Mouse (Mus musculus) forebrain, embryonic 16.5 days (tissue): Measurements from ENCODE around the gene Nxpe3. TPM values are rescaled to one million over a fixed set of nuclear protein-coding genes. Genes with fewer than 3 reads are reported as not detected.
"Not testable (repeated sequence)": the region's sequence is repeated elsewhere in the genome, so short reads cannot be mapped to it uniquely, and the experiment has no call there.

Experiments
- ATAC-seq: fragments of 200-750 bp; cut with Nextera tagmentation; 2 replicates; pipeline ENCODE4 v1.8.0; 2017; ENCODE audit warnings: mild to moderate bottlenecking, moderate library complexity
- H3K27ac ChIP-seq: fragments of 300-500 bp; sonication (generic); 2 replicates; pipeline ENCODE4 v1.5.1; 2014; ENCODE audit warnings: low read length, control low read depth
- H3K27me3 ChIP-seq: fragments of 300-500 bp; sonication (generic); replicated peaks from 2 replicates; pipeline ENCODE4 v1.6.1; 2014; ENCODE audit warnings: low read length; ENCODE audit not compliant: control insufficient read depth, insufficient read depth
- H3K36me3 ChIP-seq: fragments of 300-500 bp; sonication (generic); 2 replicates; pipeline ENCODE4 v1.6.1; 2014; ENCODE audit not compliant: control insufficient read depth, insufficient read depth
- H3K4me1 ChIP-seq: fragments of 300-500 bp; sonication (generic); replicated peaks from 2 replicates; pipeline ENCODE4 v1.6.1; 2014; ENCODE audit warnings: low read length; ENCODE audit not compliant: control insufficient read depth, insufficient read depth
- H3K4me2 ChIP-seq: fragments of 300-500 bp; sonication (generic); 2 replicates; pipeline ENCODE4 v1.6.1; 2014; ENCODE audit warnings: mild to moderate bottlenecking, low read length, control low read depth
- H3K4me3 ChIP-seq: fragments of 300-500 bp; sonication (generic); replicated peaks from 2 replicates; pipeline ENCODE4 v1.5.1; 2014; ENCODE audit warnings: mild to moderate bottlenecking, low read length, control low read depth
- H3K9ac ChIP-seq: fragments of 300-500 bp; sonication (generic); replicated peaks from 2 replicates; pipeline ENCODE4 v1.6.1; 2014; ENCODE audit warnings: low read depth, low read length, control low read depth
- H3K9me3 ChIP-seq: fragments of 300-500 bp; sonication (generic); 2 replicates; pipeline ENCODE4 v1.6.1; 2016; ENCODE audit warnings: low read length; ENCODE audit not compliant: control insufficient read depth
- WGBS: fragments of 180-500 bp; shearing (Covaris S2); extraction: QIAGEN DNeasy Blood & Tissue Kit; methylation state at CpG from one replicate; pipeline ENCODE4 v1.1.7; 2014; 5-methylcytosine and 5-hydroxymethylcytosine counted together
- polyA plus RNA-seq: library from polyadenylated mRNA; unstranded; fragments of >200 nt; fragmentation: Nextera tagmentation; extraction: Ambion mirVana; gene quantifications from 2 replicates; pipeline ENCODE4 v1.2.1, GENCODE M21; 2015

Nxpe3 gene
- polyA plus RNA-seq, 1 experiment from 2014 or later, result 2.1 TPM

DNA sequence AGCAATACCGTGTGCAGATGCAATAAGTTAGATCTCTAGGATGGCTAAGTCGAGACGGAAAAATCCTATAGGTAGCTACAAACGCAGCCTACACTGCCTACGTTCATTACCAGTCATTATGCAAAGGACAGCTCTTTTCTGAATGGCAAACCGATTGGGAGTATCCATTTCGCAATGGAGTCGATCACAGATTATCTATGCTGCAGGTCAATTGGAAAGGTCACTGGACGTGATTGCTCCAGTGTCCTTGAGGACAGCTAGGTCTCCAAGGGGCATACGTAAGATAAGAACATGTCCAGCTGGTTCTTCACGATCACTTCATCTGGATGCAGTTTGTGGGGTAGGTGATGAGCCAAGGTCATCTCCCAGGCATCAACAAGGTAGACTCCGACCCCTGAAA is 51.2 kb downstream of the Nxpe3 start:
- H3K9me3 ChIP-seq, result no peaks in the 10 kb centered on the region
- H3K27me3 ChIP-seq, result no peaks in the 10 kb centered on the region
- peaks cover 8% of the 10 kb centered on the region for H3K36me3 ChIP-seq
- no peak overlapping the region for H3K4me2 ChIP-seq
- WGBS, result 95% methylated on average over 12 of the region's 12 CpGs
- no peak for ATAC-seq
- no peak overlapping the region for H3K4me3 ChIP-seq
- no peaks in the 10 kb centered on the region for H3K4me1 ChIP-seq
- no peak overlapping the region for H3K9ac ChIP-seq
- no peak overlapping the region for H3K27ac ChIP-seq

GRCm38 (mm10) chr16:55843134-55843533 is 52.0 kb downstream of the Nxpe3 start:
- H3K9me3 ChIP-seq, result no peaks in the 10 kb centered on the region
- 0 out of 2 replicates have a peak, but pooled peaks cover under 1% of the 10 kb centered on the region for H3K4me1 ChIP-seq
- 92% methylated on average over 5 of the region's 5 CpGs for WGBS
- no peak for ATAC-seq
- no peaks in the 10 kb centered on the region for H3K27me3 ChIP-seq
- H3K36me3 ChIP-seq, result peaks cover 8% of the 10 kb centered on the region
- no peak overlapping the region for H3K27ac ChIP-seq
- H3K4me2 ChIP-seq, result no peak overlapping the region
- no peak overlapping the region for H3K4me3 ChIP-seq
- H3K9ac ChIP-seq, result no peak overlapping the region

DNA sequence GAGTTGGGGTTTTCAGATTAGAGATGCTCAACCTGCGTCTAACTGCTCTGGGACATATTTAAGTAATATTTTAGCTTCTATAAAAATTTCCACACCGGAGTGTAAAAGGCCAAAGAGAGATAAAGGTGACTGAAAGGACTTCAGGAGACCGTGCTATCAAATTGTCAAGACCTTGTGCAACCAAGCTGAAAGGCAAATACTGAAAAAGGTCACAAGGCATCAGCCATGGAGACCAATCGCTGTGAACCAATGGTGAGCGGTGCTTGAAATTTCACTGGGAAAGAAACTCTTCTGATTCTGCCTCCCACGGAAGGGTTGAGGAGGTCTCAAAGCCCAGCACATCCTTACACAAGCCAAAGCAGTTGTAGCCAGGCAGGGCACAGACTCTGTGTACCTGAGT is 53.6 kb downstream of the Nxpe3 start:
- H3K36me3 ChIP-seq, result peaks cover 8% of the 10 kb centered on the region
- no peaks in the 10 kb centered on the region for H3K9me3 ChIP-seq
- H3K4me2 ChIP-seq, result no peak overlapping the region
- ATAC-seq, result no peak
- WGBS, result 94% methylated on average over 6 of the region's 6 CpGs
- no peaks in the 10 kb centered on the region for H3K27me3 ChIP-seq
- H3K4me3 ChIP-seq, result no peak overlapping the region
- no peak overlapping the region for H3K9ac ChIP-seq
- no peak overlapping the region for H3K27ac ChIP-seq
- H3K4me1 ChIP-seq, result 0 out of 2 replicates have a peak, but pooled peaks cover 4% of the 10 kb centered on the region

- H3K36me3 ChIP-seq, result no peaks in the 10 kb centered on the region; the same call in 1 of the 2 replicates
- under 1% methylated on average over 40 of the region's 40 CpGs for WGBS
- H3K4me1 ChIP-seq, result 0 out of 2 replicates have a peak, but pooled peaks cover 4% of the 10 kb centered on the region
- peak; percentile 91 for ATAC-seq
- H3K27ac ChIP-seq, result peak within 1 kb of the TSS; percentile 61
- H3K4me3 ChIP-seq, result peak within 1 kb of the TSS; percentile 78
- peak within 1 kb of the TSS; percentile 84 for H3K4me2 ChIP-seq
- no peaks in the 10 kb centered on the region for H3K27me3 ChIP-seq
- H3K9ac ChIP-seq, result peak within 1 kb of the TSS; percentile 85
- no peaks in the 10 kb centered on the region for H3K9me3 ChIP-seq
Measured at GRCm38 (mm10) chr16:55838510-55839474, 56.3 kb downstream of the Nxpe3 start, which contains the start of gene Nfkbiz. Gene Nfkbiz, minus strand, starts transcription at chr16:55838899.

DNA sequence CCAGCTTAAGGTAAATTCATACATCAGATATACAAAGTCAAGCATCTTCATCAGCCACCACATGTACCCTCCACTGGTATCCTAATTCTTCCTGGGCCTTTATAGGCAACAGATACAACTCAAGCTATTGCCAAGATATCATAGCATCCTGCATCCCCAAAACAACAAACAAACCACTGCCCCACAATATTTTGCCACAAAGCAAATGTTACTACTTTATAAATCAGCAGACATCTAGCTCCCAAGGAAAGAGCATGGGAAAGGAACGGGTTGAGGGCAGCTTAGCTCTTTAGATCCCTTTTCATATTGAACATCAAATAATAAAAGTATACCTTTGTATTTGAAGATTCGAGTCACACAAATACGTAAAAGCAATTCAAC is 57.0 kb downstream of the Nxpe3 start:
- Histone ChIP-seq H3K27ac (no peak overlapping the region), H3K4me3 (peak overlapping the region; percentile 78)

DNA sequence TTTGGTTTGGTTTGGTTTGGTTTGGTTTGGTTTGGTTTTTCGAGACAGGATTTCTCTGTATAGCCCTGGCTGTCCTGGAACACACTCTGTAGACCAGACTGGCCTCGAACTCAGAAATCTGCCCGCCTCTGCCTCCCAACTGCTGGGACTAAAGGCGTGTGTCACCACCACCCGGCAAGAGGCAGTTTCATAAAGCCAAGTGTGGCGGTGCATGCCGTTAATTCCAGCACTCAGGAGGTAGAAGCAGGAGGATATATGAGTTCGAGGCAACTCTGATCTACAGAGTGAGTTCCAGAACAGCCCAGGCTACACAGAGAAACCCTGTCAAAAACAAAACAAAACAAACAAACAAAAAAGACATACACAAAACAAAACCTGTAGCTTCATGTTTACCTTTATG is 57.4 kb downstream of the Nxpe3 start:
- not testable (repeated sequence) for H3K4me1 ChIP-seq, H3K27ac ChIP-seq, H3K4me3 ChIP-seq, H3K9me3 ChIP-seq, H3K36me3 ChIP-seq, ATAC-seq, H3K9ac ChIP-seq, H3K27me3 ChIP-seq
- peak overlapping the region; percentile 84; the same call in 1 of the 2 replicates for H3K4me2 ChIP-seq
- WGBS, result 91% methylated on average over 8 of the region's 8 CpGs

More for the DNA sequence above, 57.0 kb downstream of the Nxpe3 start:
- H3K9ac ChIP-seq, result peak overlapping the region; percentile 85
- no peaks in the 10 kb centered on the region for H3K9me3 ChIP-seq
- H3K27me3 ChIP-seq, result no peaks in the 10 kb centered on the region
- 0 out of 2 replicates have a peak, but pooled peaks cover 4% of the 10 kb centered on the region for H3K4me1 ChIP-seq
- peak overlapping the region; percentile 84 for H3K4me2 ChIP-seq
- no peaks in the 10 kb centered on the region for H3K36me3 ChIP-seq
- 1% methylated on average over 3 of the region's 3 CpGs for WGBS
- ATAC-seq, result no peak

GRCm38 (mm10) chr16:55837168-55837567 is 57.9 kb downstream of the Nxpe3 start:
- WGBS, result 79% methylated on average over 2 of the region's 2 CpGs
- 0 out of 2 replicates have a peak, but pooled peaks cover 4% of the 10 kb centered on the region for H3K4me1 ChIP-seq
- no peak overlapping the region for H3K9ac ChIP-seq
- H3K36me3 ChIP-seq, result no peaks in the 10 kb centered on the region
- H3K4me2 ChIP-seq, result no peak overlapping the region
- no peak for ATAC-seq
- H3K9me3 ChIP-seq, result no peaks in the 10 kb centered on the region
- H3K27me3 ChIP-seq, result no peaks in the 10 kb centered on the region
- H3K27ac ChIP-seq, result no peak overlapping the region
- no peak overlapping the region for H3K4me3 ChIP-seq

GRCm38 (mm10) chr16:55835798-55836197 is 59.3 kb downstream of the Nxpe3 start:
- Histone ChIP-seq H3K27me3 (no peaks in the 10 kb centered on the region), H3K4me1 (0 out of 2 replicates have a peak, but pooled peaks cover 4% of the 10 kb centered on the region), H3K9ac (no peak overlapping the region), H3K9me3 (no peaks in the 10 kb centered on the region), H3K27ac (no peak overlapping the region), H3K4me2 (no peak overlapping the region), H3K36me3 (no peaks in the 10 kb centered on the region), H3K4me3 (no peak overlapping the region)
- no peak for ATAC-seq

- H3K27ac ChIP-seq, result no peak overlapping the region
- H3K4me2 ChIP-seq, result no peak overlapping the region
- no peaks in the 10 kb centered on the region for H3K27me3 ChIP-seq
- no peak overlapping the region for H3K4me3 ChIP-seq
- H3K9ac ChIP-seq, result no peak overlapping the region
- H3K4me1 ChIP-seq, result no peaks in the 10 kb centered on the region
- H3K36me3 ChIP-seq, result no peaks in the 10 kb centered on the region
- 69% methylated on average over 8 of the region's 8 CpGs for whole genome bisulfite sequencing
- ATAC-seq, result no peak
- H3K9me3 ChIP-seq, result no peaks in the 10 kb centered on the region
Measured at GRCm38 (mm10) chr16:55832617-55833016, 62.5 kb downstream of the Nxpe3 start.
